Mouse (Mus musculus) A20 (cell line): ENCODE results near the gene Usp33.

Experiments
- DNase-seq: peaks from one replicate; pipeline ENCODE4 v3.0.0-alpha.2; 2011; ENCODE audit warnings: low read depth, low spot score

Usp33 gene

GRCm38 (mm10) chr3:152400441-152400840, 54.2 kb downstream of the Usp33 start:
- no peak for DNase-seq

- no peak for DNase-seq
These were observed 54.6 kb downstream of the Usp33 start for GRCm38 (mm10) chr3:152400875-152401274.

- no peak for DNase-seq
These were observed 55.8 kb downstream of the Usp33 start for GRCm38 (mm10) chr3:152401964-152402670.

GRCm38 (mm10) chr3:152402671-152403066, 56.4 kb downstream of the Usp33 start:
- DNase-seq, result no peak

GRCm38 (mm10) chr3:152403827-152404226, 57.5 kb downstream of the Usp33 start:
- DNase-seq, result no peak

GRCm38 (mm10) chr3:152405420-152405819, 59.1 kb downstream of the Usp33 start:
- no peak for DNase-seq

GRCm38 (mm10) chr3:152405978-152406640, 59.8 kb downstream of the Usp33 start:
- no peak for DNase-seq

- DNase-seq, result no peak
These were observed 64.8 kb downstream of the Usp33 start for GRCm38 (mm10) chr3:152410980-152411551.

- no peak for DNase-seq
These were observed 66.1 kb downstream of the Usp33 start for GRCm38 (mm10) chr3:152412362-152412761.

- DNase-seq, result no peak
These were observed 82.6 kb downstream of the Usp33 start for GRCm38 (mm10) chr3:152428925-152429324.

- DNase-seq, result no peak
These were observed 86.4 kb downstream of the Usp33 start for GRCm38 (mm10) chr3:152432677-152433076.

GRCm38 (mm10) chr3:152435590-152435989, 89.3 kb downstream of the Usp33 start:
- no peak for DNase-seq

- no peak for DNase-seq
These were observed 91.8 kb downstream of the Usp33 start for GRCm38 (mm10) chr3:152438068-152438467.

- no peak for DNase-seq
These were observed 96.5 kb downstream of the Usp33 start for GRCm38 (mm10) chr3:152442795-152443194.
